ENCODE assay signal across 19 mouse cellular contexts in genomic region chr4:34386338-34386967, GRCm38 (mm10).
DNase-seq lines count a peak whose midpoint lies in the region; ATAC-seq and TF ChIP-seq lines count a peak whose summit lies in the region.
"Had no signal": no experiment of that assay in that cellular context is flagged by ENCODE, and none has a peak within 500 bp of the region (broad histone marks: within the 10 kb centered on the region; RNA-seq: fewer than 3 reads in every experiment).

No protein-coding gene starts in this region.

- H3K4me2 ChIP-seq in forebrain, embryonic 15.5 days (replicated peaks) = no peak overlapping the region
- H3K4me2 ChIP-seq in forebrain, embryonic 12.5 days = no peak overlapping the region
- H3K4me2 ChIP-seq: embryonic facial prominence, embryonic 12.5 days; neural tube, embryonic 12.5 days had no signal

- H3K9me3 ChIP-seq in forebrain, embryonic 15.5 days = no peaks in the 10 kb centered on the region
- H3K9me3 ChIP-seq in forebrain, embryonic 12.5 days = no peaks in the 10 kb centered on the region

- no peaks in the 10 kb centered on the region for H3K27me3 ChIP-seq in forebrain, embryonic 15.5 days
- no peaks in the 10 kb centered on the region for H3K27me3 ChIP-seq in forebrain, embryonic 12.5 days
- H3K27me3 ChIP-seq: embryonic facial prominence, embryonic 12.5 days; neural tube, embryonic 12.5 days had no signal

- H3K27ac ChIP-seq in forebrain, embryonic 15.5 days (replicated peaks) = peak overlapping the region; percentile 17; the same call in 1 of the 2 replicates
- H3K27ac ChIP-seq in forebrain, embryonic 12.5 days = no peak overlapping the region
- H3K27ac ChIP-seq: embryonic facial prominence, embryonic 12.5 days; left cerebral cortex, adult 2 months; liver, embryonic 14.5 days; neural tube, embryonic 12.5 days had no signal

- H3K4me3 ChIP-seq in forebrain, embryonic 15.5 days = no peak overlapping the region
- H3K4me3 ChIP-seq in forebrain, embryonic 12.5 days (replicated peaks) = no peak overlapping the region
- H3K4me3 ChIP-seq: embryonic facial prominence, embryonic 12.5 days; left cerebral cortex, adult 2 months; neural tube, embryonic 12.5 days had no signal

- peak; percentile 21 for DNase-seq in 416B (ENCODE audit: low read depth)
- peak; percentile 63 for DNase-seq in brain, embryonic 14.5 days (ENCODE audit: low read depth)
- DNase-seq in B cell, adult 2 months = no peak
- DNase-seq in thymus, postnatal 25 days = no peak
- DNase-seq in adrenal gland, postnatal 36 days = no peak
- DNase-seq: adrenal gland, postnatal 14 days; cerebellum, adult 11 months; cerebellum, postnatal 36 days; heart, adult 18-20 months; lung, postnatal 10 days; right cerebral cortex, postnatal 4 days; thymus, adult 18-20 months had no signal

- TF ChIP-seq POLR2A in brain, embryonic 14.5 days (IDR thresholded peaks at IDR 0.05; ENCODE audit: borderline replicate concordance, extremely low read depth, insufficient read depth, insufficient read length, poor library complexity, severe bottlenecking) = no peak

- no peak for TF ChIP-seq CTCF in brain, embryonic 14.5 days (IDR thresholded peaks at IDR 0.05; ENCODE audit: borderline replicate concordance, extremely low read depth, insufficient read depth, insufficient read length)

- no peaks in the 10 kb centered on the region for H3K36me3 ChIP-seq in forebrain, embryonic 15.5 days
- H3K36me3 ChIP-seq in forebrain, embryonic 12.5 days (replicated peaks) = no peaks in the 10 kb centered on the region
- H3K36me3 ChIP-seq: embryonic facial prominence, embryonic 12.5 days; neural tube, embryonic 12.5 days had no signal

- ATAC-seq in forebrain, embryonic 15.5 days (replicated peaks) = peak; percentile 80
- no peak for ATAC-seq in forebrain, embryonic 12.5 days (ENCODE audit: low FRiP score)
- peak; percentile 56 for ATAC-seq in megakaryocyte, adult 5-6 weeks (ENCODE audit: poor library complexity, severe bottlenecking)

- no peak overlapping the region for H3K9ac ChIP-seq in forebrain, embryonic 15.5 days (replicated peaks)
- no peak overlapping the region for H3K9ac ChIP-seq in forebrain, embryonic 12.5 days
- H3K9ac ChIP-seq: embryonic facial prominence, embryonic 12.5 days; liver, embryonic 14.5 days; neural tube, embryonic 12.5 days had no signal

- no peaks in the 10 kb centered on the region for H3K4me1 ChIP-seq in forebrain, embryonic 15.5 days
- no peaks in the 10 kb centered on the region for H3K4me1 ChIP-seq in forebrain, embryonic 12.5 days
- H3K4me1 ChIP-seq: embryonic facial prominence, embryonic 12.5 days; neural tube, embryonic 12.5 days had no signal

- WGBS in forebrain, embryonic 15.5 days = 52% methylated on average over 5 of the region's 5 CpGs
- WGBS in forebrain, embryonic 12.5 days = 63% methylated on average over 5 of the region's 5 CpGs

Comparison
In these comparisons a context has a peak if more than half of its experiments do, and no peak if none do; other contexts are left out.
1. DNase-seq: peak in 416B (single experiment) and brain, embryonic 14.5 days (single experiment); none in B cell, adult 2 months (0 of 2), thymus, postnatal 25 days (single experiment) and adrenal gland, postnatal 36 days (0 of 2).